Mouse (Mus musculus): ENCODE data around the gene Ostm1.

DNA sequence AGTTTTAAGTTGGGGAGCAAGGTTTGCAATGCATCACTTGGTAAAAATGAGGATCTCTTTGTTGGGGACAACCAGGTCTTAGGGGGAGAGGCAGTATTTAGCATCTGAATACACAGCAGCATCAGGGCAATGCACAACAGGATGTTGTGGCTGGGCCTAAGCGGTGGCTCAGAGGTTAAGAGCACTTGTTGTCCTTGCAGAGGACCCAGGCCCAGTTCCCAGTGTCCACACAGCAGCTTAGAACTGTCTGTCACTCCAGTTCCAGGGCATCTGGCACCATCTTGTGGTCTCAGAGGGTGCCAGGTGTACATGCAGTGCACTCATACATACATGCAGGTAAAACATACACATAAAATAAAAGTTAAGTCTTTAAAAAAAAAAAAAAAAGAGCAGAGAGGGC is 106.1 kb downstream of the Ostm1 start:
- no peak for TF ChIP-seq CTCF (IDR thresholded peaks at IDR 0.05)
- no peak for TF ChIP-seq EP300 (IDR thresholded peaks at IDR 0.05)
